Mouse (Mus musculus): ENCODE measurements around the gene Tmem81.
"Not testable (repeated sequence)": the region's sequence is repeated elsewhere in the genome, so short reads cannot be mapped to it uniquely, and the experiment has no call there.

The Tmem81 gene

DNA sequence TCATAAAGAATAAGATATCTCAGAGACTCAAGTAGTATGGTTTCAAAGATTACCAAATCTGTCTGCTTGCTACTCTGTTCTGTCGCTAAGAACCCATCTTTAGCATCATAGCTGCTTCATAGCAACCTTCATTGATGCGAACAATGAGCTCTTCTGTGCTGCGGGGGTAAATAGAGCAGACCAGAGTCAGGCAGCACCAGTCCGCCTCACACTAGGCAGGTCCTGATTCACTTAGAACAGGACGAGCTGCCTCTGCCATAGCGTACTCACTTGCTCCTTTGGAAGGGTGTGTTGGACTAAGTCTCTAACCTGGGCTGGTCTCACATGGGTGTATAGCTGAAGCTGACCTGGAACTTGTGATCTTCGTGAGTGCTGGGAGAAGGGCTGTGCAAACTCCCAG lies at the start of gene Tmem81:
Gene Tmem81, plus strand, starts transcription at position 173 of the 400 bp plus-strand sequence.
- no peak for DNase-seq

DNA sequence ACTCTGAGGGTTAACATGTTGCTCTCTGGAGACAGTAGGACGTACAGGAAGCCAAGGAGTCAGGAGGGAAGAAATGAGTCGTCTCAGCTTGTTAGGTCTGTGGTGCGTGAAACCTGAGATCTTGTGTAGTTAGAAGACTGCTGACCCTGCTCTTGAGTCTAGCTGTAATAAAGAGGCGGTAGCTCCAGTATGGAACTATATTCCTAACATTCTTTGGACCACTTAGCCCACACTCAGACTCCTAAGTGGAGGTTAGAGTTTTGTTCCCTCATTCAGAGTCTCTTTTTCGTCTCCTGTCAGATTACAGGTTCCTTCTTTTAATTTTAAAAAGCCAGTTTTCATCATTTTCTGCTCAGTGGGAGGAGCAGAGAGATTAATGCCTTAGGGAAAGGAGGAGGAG lies 41.4 kb upstream of the Tmem81 start:
- no peak for DNase-seq

DNA sequence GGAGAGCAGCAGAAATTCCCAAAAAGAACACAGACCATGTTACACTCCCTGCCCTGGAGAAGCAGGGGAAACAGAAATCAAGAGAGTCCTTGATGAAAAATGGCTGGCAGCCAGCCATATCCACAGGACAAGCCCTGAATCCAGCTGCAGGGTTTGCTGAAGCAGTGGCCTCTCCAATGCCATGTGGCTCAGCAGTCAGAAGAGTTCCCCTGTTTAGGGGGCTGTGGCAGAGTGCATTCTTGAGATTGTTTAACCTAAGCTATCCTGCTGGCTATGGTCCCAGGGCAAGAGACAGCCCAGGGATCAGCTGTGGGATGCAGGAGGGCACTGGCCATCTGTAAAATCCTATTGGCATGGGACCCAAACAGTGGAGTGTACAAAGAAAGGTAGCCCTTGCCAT lies 37.1 kb upstream of the Tmem81 start:
- DNase-seq = peak; percentile 15 to 17

DNA sequence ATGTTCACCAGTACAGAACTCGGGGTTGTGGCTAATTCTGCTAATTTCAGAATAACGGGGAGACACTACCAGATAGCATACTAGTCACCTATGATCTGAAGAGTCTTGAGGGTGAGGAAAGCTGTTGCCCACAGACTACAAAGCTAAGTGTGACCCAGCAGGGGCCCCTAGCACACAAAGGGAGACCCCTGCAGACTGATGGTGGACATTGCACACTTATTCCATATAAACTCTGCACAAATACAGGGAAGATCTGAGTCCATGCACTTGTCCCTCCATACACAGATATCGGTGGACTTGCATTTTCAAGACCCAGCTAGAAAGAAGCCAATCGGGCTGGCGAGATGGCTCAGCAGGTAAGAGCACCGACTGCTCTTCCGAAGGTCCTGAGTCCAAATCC lies 36.5 kb upstream of the Tmem81 start:
- DNase-seq = no peak

DNA sequence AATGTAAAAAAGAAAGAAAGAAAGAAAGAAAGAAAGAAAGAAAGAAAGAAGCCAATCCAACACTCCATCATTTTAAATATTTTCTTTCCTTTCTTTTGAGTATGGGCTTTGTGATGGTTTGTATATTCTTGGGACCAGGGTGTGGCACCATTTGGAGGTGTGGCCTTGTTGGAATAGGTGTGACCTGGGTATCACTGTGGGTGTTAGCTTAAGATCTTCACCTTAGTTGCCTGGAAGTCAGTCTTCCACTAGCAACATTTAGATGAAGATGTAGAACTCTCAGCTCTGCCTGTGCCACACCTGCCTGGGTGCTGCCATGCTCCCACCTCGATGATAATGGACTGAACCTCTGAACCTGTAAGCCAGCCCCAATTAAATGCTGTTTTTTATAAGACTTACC lies 36.0 kb upstream of the Tmem81 start:
- DNase-seq = not testable (repeated sequence)

DNA sequence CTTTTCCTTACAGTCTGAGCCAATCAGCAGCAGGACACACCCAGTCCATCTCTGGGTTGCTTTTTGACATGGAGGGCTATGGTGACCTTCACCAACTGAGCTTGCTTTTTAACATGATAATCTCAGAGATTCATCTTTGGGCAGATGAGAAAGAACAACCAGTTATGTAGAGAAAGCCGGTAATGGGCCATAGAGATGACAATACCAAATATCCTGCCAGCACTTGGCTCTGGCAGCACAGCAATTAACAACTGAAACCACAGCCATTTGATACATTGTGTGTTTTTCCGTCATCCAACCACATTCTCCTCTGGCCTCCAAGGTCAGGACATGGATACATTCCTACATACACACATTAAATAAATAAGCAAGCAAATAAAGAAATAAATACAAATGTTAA lies 35.0 kb upstream of the Tmem81 start:
- no peak for DNase-seq

DNA sequence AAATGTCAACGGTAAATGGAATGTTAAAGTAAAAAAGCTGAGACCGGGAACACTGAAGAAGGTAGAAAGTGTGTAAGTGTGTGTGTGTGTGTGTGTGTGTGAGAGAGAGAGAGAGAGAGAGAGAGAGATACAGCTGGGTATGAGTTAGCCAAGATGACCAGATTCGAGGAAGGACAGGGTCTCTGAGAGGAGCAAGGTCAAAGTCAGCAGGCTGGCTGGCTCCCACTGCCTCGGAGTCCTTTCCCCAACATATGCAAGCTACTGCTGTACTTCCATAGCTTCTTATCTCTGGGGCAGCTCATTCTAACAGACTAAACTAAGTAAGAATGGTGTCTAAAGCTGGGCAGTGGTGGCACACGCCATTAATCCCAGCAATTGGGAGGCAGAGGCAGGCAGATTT lies 34.5 kb upstream of the Tmem81 start:
- DNase-seq = no peak

DNA sequence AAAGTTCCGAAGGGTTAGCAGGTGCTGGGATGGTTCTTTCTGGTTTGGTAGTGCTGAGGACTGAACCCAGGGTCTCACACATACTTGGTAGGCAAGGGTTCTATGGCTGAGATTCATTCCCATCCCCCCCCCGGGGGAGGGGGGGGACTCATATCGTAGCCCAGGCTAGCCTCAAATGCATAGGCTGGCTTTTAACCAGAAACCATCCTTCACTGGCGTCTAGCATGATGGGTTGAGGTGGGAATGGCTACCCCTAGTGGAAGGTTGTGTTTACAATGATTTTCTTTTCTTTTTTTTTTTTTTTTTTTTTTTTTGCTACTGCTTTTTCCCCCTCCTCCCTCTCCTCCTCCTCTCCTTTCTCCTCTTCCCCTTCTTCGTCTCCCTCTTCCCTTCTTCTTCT lies 33.5 kb upstream of the Tmem81 start:
- peak in 1 of 2 experiments; percentile 20 for DNase-seq

DNA sequence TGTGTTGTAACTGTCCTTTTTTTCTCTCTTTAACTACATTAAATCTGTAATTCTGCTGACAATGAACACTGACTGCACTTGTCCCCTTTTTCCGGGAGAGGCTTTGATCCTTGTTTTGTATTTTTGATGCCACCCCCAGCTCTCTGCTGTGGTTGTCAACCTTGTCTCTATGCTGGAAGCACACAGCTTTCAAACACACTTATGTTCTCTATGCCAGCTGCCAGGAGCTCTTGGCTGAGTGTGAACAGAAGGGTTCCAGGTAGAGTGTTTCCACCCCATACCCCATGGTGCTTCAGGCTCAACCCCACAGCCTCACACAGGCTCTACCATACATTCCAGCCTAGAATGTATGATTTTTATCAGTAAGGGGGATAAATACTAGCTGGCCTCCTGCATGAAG lies 31.5 kb upstream of the Tmem81 start:
- DNase-seq = no peak

DNA sequence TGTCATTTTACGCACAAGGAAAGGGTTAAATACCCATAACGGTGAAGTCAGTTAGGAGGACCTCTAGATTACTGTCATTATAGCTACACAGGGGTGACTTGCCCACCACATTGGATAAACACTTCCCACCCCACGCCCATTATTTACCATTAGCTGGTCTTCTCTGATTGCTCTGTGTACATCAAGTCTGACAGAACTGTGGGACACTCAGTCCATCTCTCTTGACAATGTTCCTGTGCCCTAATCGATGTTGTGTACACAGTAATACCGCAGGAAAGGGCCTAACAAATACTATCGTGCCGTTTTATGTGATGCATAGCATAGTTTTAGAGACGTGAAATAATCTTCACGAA lies 29.5 kb upstream of the Tmem81 start:
- DNase-seq = no peak

DNA sequence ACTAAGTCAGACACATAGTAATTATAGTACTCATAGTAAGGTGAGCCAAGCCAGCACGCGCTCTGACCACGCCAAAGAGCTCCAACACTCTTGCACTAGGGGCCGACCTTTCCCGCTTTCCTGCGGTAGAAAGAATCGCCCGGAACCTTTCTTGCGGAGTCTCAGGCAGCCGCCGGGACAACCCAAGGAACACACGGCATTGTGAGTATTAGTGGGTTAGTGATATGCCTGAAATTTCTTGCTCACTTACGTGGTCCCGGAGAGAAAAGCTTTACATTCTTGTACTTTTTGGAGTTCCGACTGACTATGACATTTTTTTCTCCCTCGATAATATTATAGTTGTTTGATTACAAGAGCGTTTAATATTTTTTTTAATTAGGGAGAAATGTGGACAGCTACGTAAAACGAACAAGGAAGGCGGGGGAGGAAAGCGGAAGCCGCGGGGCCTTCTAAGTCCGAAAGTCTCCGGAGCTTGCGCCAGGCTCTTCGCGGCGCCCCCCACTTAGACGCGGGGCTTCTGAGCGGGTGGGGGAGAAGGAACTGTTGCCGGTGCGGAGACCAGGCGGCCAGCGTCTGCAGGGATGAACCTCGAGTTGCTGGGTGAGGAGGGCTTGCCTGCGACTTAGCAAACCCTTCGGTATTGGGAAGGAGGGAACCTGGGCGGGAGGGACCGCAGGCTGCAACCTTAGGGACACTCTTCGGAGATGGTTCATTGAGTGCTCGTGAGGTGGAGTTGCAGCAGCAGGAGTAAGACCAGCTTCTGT lies 28.9 kb upstream of the Tmem81 start, which contains the start of gene Rbbp5:
Gene Rbbp5, plus strand, starts transcription at position 438 of the 764 bp plus-strand sequence.
- DNase-seq = peak; percentile 94 to 95

DNA sequence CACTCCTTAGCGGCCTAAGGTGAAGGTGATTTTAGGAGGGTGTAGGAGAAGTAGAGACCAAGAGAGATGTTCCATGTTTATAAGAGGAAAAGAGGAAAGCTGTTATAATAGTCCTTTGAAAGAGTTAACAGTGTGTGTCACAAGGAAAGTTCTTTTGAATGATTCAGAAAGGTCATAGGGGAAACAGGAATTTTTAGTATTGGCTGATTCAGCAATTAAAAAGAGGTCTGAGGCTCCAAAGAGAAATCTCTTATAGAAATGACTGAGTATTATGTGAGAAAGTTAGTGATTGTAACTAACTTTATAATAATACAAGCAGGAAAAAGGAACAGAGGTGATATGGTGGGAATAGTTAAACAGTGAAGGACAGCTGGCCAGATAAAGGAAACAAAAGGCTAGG lies 26.6 kb upstream of the Tmem81 start:
- no peak for DNase-seq

DNA sequence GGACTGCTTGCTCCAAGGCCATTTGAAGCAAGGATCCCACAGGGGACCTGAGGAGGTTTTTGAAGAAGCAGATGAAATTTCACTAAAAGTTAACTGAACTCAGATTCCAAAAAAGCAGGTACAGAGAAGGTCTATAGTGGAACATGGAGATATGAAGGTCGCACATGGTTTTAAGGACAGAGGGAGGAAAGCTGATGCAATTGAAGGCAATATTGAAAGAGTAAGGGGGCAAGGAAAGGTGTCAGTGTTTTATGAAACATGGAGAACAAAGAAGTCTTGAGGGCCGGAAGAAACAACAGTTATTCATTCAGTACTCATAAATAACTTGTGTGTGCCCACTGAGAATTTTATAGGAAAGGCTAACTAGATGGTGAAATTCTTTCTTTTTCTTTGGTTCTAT lies 24.4 kb upstream of the Tmem81 start:
- no peak for DNase-seq

DNA sequence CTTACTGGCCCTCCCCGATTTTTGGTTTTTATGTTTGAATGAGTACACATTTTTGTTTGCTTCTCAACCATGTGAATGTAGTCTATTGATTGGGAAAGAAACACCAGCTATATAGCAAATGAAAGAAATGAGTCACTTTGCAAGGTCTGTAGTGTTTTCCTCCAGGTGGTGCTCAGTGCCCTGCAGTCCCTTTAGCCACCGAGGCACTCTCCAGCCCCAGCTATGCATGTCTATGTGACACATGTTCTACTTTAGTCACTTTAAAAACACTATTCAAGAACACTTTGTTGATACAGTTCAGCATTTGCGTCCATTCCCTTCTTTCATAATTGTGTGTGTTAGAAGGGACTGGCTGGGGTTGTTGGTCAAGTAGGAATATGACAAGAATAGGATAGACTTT lies 22.8 kb upstream of the Tmem81 start:
- DNase-seq = no peak

DNA sequence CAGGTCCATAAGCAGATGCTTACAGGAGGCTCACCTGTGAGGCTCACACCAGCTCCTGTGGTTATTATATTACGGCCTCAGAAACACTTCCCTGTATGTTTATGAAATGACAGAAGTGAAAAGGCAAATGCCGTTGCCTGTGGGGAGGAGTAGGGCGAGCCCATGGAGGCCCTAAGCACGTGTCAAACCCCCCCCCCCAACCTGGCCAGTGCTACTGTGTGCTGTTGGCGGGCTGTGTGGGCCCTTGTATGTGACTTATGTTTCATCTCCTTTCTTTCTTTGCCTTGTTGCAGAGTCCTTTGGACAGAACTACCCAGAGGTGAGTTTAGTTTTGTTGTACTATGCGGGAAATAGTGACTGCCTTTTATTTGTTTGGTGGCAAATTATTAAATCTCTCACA lies 22.3 kb upstream of the Tmem81 start:
- no peak for DNase-seq

DNA sequence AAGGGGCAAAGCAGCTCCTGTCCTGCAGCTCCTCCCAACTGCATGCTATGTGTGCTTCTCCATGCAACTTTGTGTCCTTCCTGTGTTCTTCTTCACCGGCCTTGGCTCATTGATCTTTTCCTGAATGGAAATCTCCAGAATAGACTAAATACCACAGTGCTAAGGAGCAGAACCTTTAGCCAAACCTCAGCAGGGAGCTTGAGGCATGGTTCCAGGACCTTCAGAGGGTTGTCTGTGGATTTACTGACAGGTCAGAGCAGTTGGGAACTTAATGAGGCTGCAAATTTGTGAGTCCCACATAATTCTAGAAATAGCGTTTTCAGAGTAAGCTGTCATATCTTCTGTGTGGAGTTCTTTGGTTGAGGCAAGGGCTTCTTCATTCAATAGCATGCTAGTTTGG lies 5.5 kb upstream of the Tmem81 start:
- peak; percentile 67 to 69 for DNase-seq

DNA sequence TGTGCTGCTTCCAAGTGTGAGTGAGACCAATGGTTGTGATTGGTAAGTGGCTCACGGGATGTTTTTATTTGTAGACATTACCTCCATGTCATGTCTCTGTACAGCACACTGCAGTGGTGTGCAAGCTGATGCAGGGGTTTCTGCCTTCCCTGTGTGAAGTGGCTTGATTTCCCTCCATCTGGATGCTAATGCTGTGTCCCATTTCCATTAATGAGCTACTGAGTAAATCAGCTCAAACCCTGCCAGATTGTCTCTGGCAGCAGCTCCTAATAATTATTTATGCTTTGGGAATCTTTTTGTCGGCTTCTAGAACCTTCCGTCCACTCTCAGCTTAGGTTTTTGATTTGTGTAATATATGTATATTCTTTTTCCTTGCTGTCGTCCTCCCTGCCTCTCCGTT lies 875 bp upstream of the Tmem81 start:
- DNase-seq = no peak

DNA sequence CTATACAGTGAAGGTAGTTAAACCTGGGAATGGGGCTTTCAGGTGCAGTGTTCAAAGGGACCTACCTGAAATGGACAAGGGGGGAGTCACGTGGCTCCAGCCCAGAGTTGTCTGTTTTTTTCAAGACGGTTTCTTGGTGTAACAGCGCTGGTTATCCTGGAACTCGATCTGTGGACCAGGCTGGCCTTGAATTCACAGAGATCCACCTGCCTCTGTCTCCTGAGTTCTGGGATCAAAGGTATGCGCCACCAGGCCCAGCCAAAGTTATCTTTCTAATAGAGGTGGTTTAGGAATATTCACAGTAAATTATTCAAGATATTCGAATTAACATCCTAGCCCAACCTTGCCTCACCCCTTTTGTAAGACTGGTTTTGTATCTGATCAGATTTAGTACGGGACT lies 626 bp downstream of the Tmem81 start:
- no peak for DNase-seq

DNA sequence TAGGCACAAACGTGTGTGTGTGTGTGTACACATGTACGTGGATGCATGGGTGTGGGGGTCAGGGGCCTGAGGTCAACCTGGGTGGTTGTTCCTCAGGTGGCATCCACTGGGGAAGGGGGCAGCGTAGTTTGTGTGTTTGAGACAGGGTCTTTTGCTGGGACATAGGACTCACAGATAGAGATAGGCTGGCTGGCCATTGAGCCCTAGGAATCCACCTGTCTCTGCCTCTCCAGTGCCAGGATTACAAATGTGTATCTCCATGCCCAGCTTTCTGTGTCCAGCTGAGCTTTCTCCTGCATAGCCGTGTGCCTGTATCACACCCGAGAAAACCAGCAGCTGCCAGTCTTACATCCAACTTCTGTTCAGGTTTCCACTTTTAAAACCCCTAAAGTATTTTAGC lies 3.7 kb downstream of the Tmem81 start:
- peak; percentile 51 to 62 for DNase-seq

DNA sequence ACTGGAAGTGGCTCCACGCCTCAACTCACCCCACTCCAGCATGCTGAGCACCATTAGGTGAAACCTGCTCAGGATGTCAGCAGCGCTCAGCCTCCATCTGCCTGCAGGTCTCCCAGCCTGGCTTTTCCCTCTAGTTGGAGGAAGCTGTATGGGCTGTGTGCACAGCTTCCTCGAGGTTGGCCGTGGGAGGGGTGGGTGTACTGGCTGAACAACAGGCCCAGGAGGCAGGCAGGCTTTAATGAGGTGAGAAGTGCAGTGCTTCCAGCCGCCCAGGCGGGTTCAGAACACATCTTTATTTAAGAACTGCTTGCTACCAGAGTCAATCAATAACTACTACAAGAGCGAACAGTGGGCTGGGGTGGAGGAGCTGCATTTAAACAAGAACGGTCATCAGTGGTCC lies 5.5 kb downstream of the Tmem81 start:
- peak; percentile 47 to 55 for DNase-seq

DNA sequence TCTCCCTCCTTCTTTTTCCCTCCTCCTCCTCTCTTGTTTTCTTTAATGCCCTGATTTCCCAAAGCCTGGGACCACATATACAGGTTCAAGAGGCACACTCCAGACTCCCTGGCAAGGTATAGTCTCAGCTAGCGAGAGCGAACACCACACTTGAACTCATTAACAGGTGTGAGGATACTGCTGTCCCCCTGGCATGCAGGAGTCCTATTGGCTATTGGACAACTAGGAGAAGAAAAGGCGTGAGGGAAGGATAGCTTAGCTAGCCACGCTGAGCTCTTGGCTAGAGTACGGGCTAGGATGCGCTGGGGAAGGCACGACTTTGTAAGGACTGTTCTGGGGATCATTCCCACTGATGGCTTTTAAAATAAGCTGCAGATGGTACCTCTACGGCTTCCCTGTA lies 6.1 kb downstream of the Tmem81 start:
- DNase-seq = peak; percentile 32 to 55

DNA sequence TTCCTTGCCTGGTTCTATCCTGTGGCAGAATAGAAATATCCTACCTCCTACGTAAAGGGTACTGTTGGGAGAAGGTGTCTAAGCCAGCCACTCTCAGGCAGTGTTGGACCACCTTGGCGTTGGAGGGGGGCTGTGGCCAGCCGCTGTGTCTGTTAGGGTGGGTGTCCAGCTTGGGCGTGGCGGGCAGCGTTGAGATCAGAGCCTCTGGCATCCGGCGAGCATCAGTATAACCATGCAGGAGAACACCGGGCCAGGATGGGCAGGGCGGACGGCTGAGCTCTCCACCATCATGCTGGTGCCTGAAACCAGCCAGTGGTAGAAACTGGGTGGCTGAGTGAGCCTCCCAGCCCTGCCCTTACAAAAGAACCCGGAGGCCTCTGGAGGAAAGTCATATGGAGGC lies 9.3 kb downstream of the Tmem81 start:
- DNase-seq = peak in 1 of 2 experiments; percentile 13

DNA sequence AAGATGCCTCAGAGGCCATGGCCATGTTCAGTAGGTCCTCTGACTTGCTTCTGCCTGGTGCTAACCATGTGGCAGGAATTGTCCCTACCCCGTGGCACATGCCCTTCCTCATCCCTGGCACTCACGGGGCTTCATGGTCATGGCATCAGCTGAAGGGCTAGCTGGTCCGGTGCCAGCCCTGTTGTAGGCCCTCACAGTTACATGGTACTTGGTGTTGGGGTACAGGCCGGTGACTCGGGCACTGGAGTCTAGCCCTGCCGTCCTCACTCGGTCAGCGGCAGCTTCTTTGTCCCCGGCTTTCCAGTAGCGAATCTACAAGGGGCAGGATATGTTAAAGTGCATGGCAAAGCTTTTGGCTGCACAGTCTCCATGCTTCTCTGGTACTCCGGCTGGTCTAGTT lies 10.7 kb downstream of the Tmem81 start:
- DNase-seq = peak; percentile 30 to 50

DNA sequence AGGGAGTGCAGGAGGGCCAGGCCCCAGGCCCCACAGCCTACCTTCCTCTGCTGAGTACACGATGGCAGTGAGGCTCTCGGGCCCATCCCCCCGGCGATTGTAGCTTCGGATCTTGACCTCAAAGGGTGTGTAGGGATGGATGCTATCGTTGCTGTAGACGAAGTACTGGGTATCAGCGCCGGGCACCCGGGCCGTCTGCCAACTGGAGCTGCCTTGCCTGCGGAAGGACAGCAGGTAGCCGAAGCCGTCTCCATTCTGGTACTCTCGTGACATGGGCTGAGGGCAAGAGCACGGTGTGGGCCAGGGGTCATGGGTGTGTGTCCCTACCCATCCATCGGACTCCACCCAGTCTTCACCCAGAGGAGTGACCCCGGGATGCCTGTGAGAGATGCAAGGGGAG lies 12.6 kb downstream of the Tmem81 start:
- peak; percentile 90 for DNase-seq

DNA sequence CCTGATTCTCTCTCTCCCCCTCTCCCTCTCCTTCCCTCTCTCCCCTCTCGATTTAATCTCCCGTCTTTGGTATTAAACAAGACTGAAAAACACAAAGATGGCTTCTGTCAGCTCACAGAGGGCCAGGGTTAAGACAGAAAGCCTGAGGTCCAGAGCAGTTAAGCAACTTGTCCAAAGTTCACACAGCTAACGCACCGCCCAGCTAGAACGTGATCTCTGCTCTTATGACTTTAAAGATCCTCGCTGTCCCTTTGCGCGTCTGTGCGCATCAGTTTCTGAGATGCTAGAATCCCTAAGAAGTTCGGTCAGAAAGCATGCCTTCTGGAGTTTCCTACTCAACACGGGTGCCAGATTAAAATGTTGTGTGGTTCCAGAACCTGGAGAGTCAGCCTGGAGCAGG lies 13.7 kb downstream of the Tmem81 start:
- no peak for DNase-seq

All from cerebellum, postnatal 14 days (tissue).